Mouse (Mus musculus): ENCODE results near the gene Raver1.

DNA sequence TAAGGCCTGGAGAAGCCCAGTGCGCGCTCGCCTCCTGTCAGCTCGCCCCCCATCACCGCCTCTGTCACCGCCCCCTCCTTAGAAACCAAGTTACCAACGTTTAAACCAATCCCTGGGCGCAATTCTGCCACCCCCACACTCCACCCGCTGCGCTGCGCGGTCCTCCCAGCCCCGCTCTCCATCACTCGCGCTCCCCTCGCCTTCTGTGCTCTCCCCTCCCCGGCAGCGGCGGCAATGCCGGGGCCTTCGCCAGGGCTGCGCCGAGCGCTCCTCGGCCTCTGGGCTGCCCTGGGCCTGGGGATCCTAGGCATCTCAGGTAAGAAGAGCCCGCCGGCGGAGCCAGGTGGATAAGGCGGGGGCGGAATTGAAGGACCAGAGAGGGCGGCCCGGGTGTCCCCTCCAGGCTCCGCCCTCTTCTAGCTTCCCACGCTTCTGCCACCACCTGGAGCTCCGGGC lies 59.9 kb downstream of the Raver1 start, which contains the start of gene Icam5:
- TF ChIP-seq CTCF (IDR thresholded peaks at IDR 0.05; ENCODE audit: insufficient read depth, low read length), result no peak
- TF ChIP-seq POLR2A (IDR thresholded peaks at IDR 0.05; ENCODE audit: borderline replicate concordance, extremely low read depth, low read depth, low read length), result no peak

All from lung, adult 2 months (tissue).